Mouse (Mus musculus): ENCODE measurements at regions not wholly inside any gene's neighbourhood (a gene's known extent, or its start where the extent isn't known, plus 50 kb on each side); places are given as distances from the start of the nearest gene placed in this dataset.

- no peak for DNase-seq (ENCODE audit: low spot score in 2 of 2)
Observed at GRCm38 (mm10) chr1:61415426-61416195, 223.0 kb upstream of the Pard3b start.

GRCm38 (mm10) chr1:61418396-61418795, 220.2 kb upstream of the Pard3b start:
- DNase-seq (ENCODE audit: low spot score in 2 of 2), result no peak

- DNase-seq (ENCODE audit: low spot score in 2 of 2), result no peak
Observed at GRCm38 (mm10) chr1:61419839-61420238, 218.8 kb upstream of the Pard3b start.

GRCm38 (mm10) chr1:61423253-61423652, 215.4 kb upstream of the Pard3b start:
- DNase-seq (ENCODE audit: low spot score in 2 of 2), result no peak

GRCm38 (mm10) chr1:61428706-61429501, 209.7 kb upstream of the Pard3b start:
- DNase-seq (ENCODE audit: low spot score in 2 of 2), result no peak

- DNase-seq (ENCODE audit: low spot score in 2 of 2), result no peak
Observed at GRCm38 (mm10) chr1:61437603-61438002, 201.0 kb upstream of the Pard3b start.

GRCm38 (mm10) chr1:61461435-61461834, 177.2 kb upstream of the Pard3b start:
- no peak for DNase-seq (ENCODE audit: low spot score in 2 of 2)

- no peak for DNase-seq (ENCODE audit: low spot score in 2 of 2)
Observed at GRCm38 (mm10) chr1:61470617-61471214, 167.9 kb upstream of the Pard3b start.

- no peak for DNase-seq (ENCODE audit: low spot score in 2 of 2)
Observed at GRCm38 (mm10) chr1:61471779-61472578, 166.6 kb upstream of the Pard3b start.

GRCm38 (mm10) chr1:61472579-61473242, 165.9 kb upstream of the Pard3b start:
- DNase-seq (ENCODE audit: low spot score in 2 of 2), result no peak

GRCm38 (mm10) chr1:61485459-61485858, 153.2 kb upstream of the Pard3b start:
- DNase-seq (ENCODE audit: low spot score in 2 of 2), result no peak

- DNase-seq (ENCODE audit: low spot score in 2 of 2), result no peak
Observed at GRCm38 (mm10) chr1:61524886-61525285, 113.7 kb upstream of the Pard3b start.

- DNase-seq (ENCODE audit: low spot score in 2 of 2), result no peak
Observed at GRCm38 (mm10) chr1:61525881-61526280, 112.7 kb upstream of the Pard3b start.

GRCm38 (mm10) chr1:61528757-61529156, 109.9 kb upstream of the Pard3b start:
- DNase-seq (ENCODE audit: low spot score in 2 of 2), result no peak

- DNase-seq (ENCODE audit: low spot score in 2 of 2), result no peak
Observed at GRCm38 (mm10) chr1:61530166-61530565, 108.5 kb upstream of the Pard3b start.

GRCm38 (mm10) chr1:61531487-61531886, 107.1 kb upstream of the Pard3b start:
- DNase-seq (ENCODE audit: low spot score in 2 of 2), result no peak

- no peak for DNase-seq (ENCODE audit: low spot score in 2 of 2)
Observed at GRCm38 (mm10) chr1:61540081-61540480, 98.5 kb upstream of the Pard3b start.

GRCm38 (mm10) chr1:61541166-61541565, 97.5 kb upstream of the Pard3b start:
- no peak for DNase-seq (ENCODE audit: low spot score in 2 of 2)

GRCm38 (mm10) chr1:61552577-61553517, 85.8 kb upstream of the Pard3b start:
- DNase-seq (ENCODE audit: low spot score in 2 of 2), result no peak

- no peak for DNase-seq (ENCODE audit: low spot score in 2 of 2)
Observed at GRCm38 (mm10) chr1:61559514-61559913, 79.1 kb upstream of the Pard3b start.

Data from natural killer cell, adult 2 months (primary cell).